Mouse (Mus musculus) bone marrow macrophage, adult 2 months (primary cell): ENCODE measurements around the gene Ngb.

Experiments used
- CTCF ChIP-seq: IDR thresholded peaks from 2 replicates; pipeline ENCODE4 v1.5.1; 2012; ENCODE audit warnings: low read depth, mild to moderate bottlenecking, low read length, moderate library complexity
- POLR2A ChIP-seq: IDR thresholded peaks from 2 replicates; pipeline ENCODE4 v1.6.1; 2012; ENCODE audit warnings: mild to moderate bottlenecking, low read depth, low read length, borderline replicate concordance

DNA sequence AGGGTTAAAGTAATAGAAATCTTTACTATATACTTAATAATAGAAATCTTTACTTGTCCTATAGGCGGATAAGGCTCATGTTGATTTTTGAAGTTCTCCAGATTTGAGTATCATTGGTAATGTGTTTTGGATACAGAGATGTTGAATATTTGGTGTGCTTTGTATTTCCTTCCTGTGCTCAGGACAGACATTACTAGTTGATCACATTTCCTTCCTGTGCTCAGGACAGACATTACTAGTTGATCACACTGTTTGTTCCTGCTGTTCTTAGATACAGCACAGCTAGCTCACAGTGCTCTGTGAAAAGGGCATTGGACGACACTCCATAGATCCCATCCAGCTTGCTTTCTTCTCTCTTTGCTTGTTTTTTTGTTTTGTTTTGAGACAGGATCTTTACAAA lies 25.7 kb downstream of the Ngb start:
- TF ChIP-seq CTCF (no peak), POLR2A (no peak)
